Mouse (Mus musculus): ENCODE results near the gene Upk3bl.

DNA sequence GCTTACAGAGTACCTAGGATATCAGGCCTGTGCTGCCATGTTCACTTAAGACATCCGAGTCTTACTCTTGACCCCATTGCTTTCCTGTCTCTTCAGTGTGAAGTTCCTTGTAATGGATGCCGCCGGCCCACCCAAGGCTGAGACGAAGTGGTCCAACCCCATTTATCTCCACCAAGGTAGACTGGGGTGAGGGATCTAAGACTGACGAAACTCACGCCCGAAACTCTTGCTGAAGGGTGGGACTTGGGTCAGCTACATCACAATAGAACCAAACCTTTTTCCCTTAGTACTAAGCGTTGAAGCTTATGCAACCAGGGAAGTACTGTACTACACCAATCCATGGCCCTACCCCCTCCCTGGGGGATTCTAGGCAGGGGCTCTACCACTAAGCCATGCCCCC, 12.6 kb upstream of the Upk3bl start:
- no peak for TF ChIP-seq GATA1 (IDR thresholded peaks at IDR 0.05; ENCODE audit: borderline replicate concordance, low read length)
- TF ChIP-seq FLI1 (IDR thresholded peaks at IDR 0.05; ENCODE audit: low read length): no peak

Measured in megakaryocyte, embryonic 14.5 days (primary cell).